Mouse (Mus musculus) neural tube, embryonic 13.5 days (tissue): Measurements from ENCODE around the gene Zscan22. TPM values are rescaled to one million over a fixed set of nuclear protein-coding genes. Genes with fewer than 3 reads are reported as not detected.
"Not testable (repeated sequence)": the region's sequence is repeated elsewhere in the genome, so short reads cannot be mapped to it uniquely, and the experiment has no call there.

Experiments used
- ATAC-seq: fragments of 200-750 bp; cut with Nextera tagmentation; 2 replicates; pipeline ENCODE4 v1.8.0; 2017; ENCODE audit warnings: low read depth, mild to moderate bottlenecking, moderate TSS enrichment, moderate library complexity
- H3K27ac ChIP-seq: fragments of 300-500 bp; sonication (generic); replicated peaks from 2 replicates; pipeline ENCODE4 v1.5.1; 2015; ENCODE audit warnings: moderate library complexity, mild to moderate bottlenecking, inconsistent platforms
- H3K27me3 ChIP-seq: fragments of 300-500 bp; sonication (generic); 2 replicates; pipeline ENCODE4 v1.6.1; 2015; ENCODE audit warnings: mild to moderate bottlenecking, inconsistent platforms
- H3K36me3 ChIP-seq: fragments of 300-500 bp; sonication (generic); 2 replicates; pipeline ENCODE4 v1.6.1; 2015; ENCODE audit warnings: mild to moderate bottlenecking, inconsistent platforms
- H3K4me1 ChIP-seq: fragments of 300-500 bp; sonication (generic); replicated peaks from 2 replicates; pipeline ENCODE4 v1.6.1; 2015; ENCODE audit warnings: inconsistent platforms
- H3K4me2 ChIP-seq: fragments of 300-500 bp; sonication (generic); 2 replicates; pipeline ENCODE4 v1.6.1; 2015; ENCODE audit warnings: inconsistent platforms, mild to moderate bottlenecking, moderate library complexity
- H3K4me3 ChIP-seq: fragments of 300-500 bp; sonication (generic); 2 replicates; pipeline ENCODE4 v1.5.1; 2015; ENCODE audit warnings: mild to moderate bottlenecking, inconsistent platforms
- H3K9ac ChIP-seq: fragments of 300-500 bp; sonication (generic); 2 replicates; pipeline ENCODE4 v1.6.1; 2015; ENCODE audit warnings: moderate library complexity, mild to moderate bottlenecking, inconsistent platforms
- H3K9me3 ChIP-seq: fragments of 300-500 bp; sonication (generic); 2 replicates; pipeline ENCODE4 v1.6.1; 2016; ENCODE audit warnings: inconsistent platforms
- WGBS: fragments of 180-500 bp; shearing (Covaris S2); methylation state at CpG from one replicate; pipeline ENCODE4 v1.1.7; 2015; 5-methylcytosine and 5-hydroxymethylcytosine counted together
- polyA plus RNA-seq: library from polyadenylated mRNA; unstranded; fragments of >200 nt; fragmentation: Nextera tagmentation; extraction: Ambion mirVana; gene quantifications from 2 replicates; pipeline ENCODE4 v1.2.1, GENCODE M21; 2015

Zscan22 gene
- polyA plus RNA-seq, 1 experiment from 2014 or later: 12.6 TPM

GRCm38 (mm10) chr7:12934808-12935207 lies 37.2 kb downstream of the Zscan22 start:
- no peak overlapping the region for H3K27ac ChIP-seq
- H3K9me3 ChIP-seq: no peaks in the 10 kb centered on the region
- 77% methylated on average over 3 of the region's 3 CpGs for WGBS
- H3K4me3 ChIP-seq: no peak overlapping the region
- no peaks in the 10 kb centered on the region for H3K27me3 ChIP-seq
- no peak overlapping the region for H3K9ac ChIP-seq
- no peaks in the 10 kb centered on the region for H3K4me1 ChIP-seq
- no peaks in the 10 kb centered on the region for H3K36me3 ChIP-seq
- H3K4me2 ChIP-seq: no peak overlapping the region
- no peak for ATAC-seq

DNA sequence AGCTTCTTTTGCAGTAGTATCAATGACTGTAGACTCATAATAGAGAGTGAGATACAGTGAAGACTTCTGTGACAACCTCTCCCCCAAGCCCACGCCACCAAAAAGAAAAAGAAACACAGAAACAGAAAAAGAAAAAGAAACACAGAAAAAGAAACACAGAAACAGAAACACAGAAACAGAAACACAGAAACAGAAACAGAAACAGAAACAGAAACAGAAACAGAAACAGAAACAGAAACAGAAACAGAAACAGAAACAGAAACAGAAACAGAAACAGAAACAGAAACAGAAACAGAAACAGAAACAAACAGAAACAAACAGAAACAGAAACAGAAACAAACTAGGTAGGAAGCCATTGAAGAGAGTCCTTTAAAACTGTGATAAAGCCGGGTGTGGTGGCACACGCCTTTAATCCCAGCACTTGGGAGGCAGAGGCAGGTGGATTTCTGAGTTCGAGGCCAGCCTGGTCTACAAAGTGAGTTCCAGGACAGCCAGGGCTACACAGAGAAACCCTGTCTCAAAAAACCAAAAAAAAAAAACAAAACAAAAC lies 39.7 kb downstream of the Zscan22 start:
- not testable (repeated sequence) for H3K36me3 ChIP-seq, H3K9ac ChIP-seq, H3K27me3 ChIP-seq, H3K27ac ChIP-seq, H3K4me1 ChIP-seq, H3K9me3 ChIP-seq, H3K4me2 ChIP-seq, ATAC-seq, H3K4me3 ChIP-seq
- 90% methylated on average over 4 of the region's 4 CpGs for WGBS

DNA sequence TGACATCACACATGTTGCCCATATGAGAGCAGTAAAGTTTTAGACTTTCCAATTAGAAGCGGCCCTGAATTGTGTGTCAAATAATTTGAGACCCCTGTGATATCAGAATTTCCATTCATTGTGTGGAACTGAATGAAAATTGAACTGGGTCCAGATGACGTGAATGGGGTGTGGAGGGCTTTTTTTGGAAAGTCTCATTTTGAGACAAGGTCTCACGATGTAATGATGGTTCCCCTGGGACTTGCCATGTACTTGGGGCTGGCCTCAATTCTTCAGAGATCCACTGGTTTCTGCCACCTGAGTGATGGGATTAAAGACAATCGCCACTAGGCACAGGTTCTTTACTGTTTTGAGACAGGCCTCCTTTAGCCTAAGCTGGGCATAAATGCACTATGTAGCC lies 43.0 kb downstream of the Zscan22 start:
- Histone ChIP-seq H3K36me3 (no peaks in the 10 kb centered on the region), H3K4me2 (no peak overlapping the region), H3K4me1 (no peaks in the 10 kb centered on the region), H3K27me3 (no peaks in the 10 kb centered on the region), H3K9me3 (no peaks in the 10 kb centered on the region), H3K27ac (no peak overlapping the region), H3K9ac (no peak overlapping the region), H3K4me3 (no peak overlapping the region)
- ATAC-seq: no peak
- 85% methylated on average over 4 of the region's 4 CpGs for WGBS

DNA sequence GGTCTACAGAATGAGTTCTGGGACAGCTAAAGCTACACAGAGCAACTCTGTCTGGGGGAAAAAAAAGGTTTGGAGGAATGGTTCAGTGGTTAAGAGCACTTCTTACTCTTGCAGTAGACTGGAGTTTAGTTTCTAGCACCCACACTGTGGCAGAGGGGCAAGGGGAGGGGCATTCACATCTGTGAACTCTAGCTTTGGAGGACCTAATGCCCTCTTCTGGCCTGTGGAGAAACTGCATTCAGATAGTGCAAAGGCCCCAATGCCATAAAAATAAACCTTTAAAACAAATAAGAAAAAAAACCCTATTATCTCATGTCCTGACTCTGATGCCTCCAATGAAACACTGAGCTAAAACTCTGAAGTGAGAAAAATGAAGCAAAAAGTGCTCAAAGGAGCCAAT lies 45.9 kb downstream of the Zscan22 start:
- ATAC-seq: no peak
- no peaks in the 10 kb centered on the region for H3K9me3 ChIP-seq
- no peak overlapping the region for H3K27ac ChIP-seq
- no peak overlapping the region for H3K4me3 ChIP-seq
- no peak overlapping the region for H3K9ac ChIP-seq
- H3K36me3 ChIP-seq: no peaks in the 10 kb centered on the region
- no peaks in the 10 kb centered on the region for H3K27me3 ChIP-seq
- no peaks in the 10 kb centered on the region for H3K4me1 ChIP-seq
- H3K4me2 ChIP-seq: no peak overlapping the region

DNA sequence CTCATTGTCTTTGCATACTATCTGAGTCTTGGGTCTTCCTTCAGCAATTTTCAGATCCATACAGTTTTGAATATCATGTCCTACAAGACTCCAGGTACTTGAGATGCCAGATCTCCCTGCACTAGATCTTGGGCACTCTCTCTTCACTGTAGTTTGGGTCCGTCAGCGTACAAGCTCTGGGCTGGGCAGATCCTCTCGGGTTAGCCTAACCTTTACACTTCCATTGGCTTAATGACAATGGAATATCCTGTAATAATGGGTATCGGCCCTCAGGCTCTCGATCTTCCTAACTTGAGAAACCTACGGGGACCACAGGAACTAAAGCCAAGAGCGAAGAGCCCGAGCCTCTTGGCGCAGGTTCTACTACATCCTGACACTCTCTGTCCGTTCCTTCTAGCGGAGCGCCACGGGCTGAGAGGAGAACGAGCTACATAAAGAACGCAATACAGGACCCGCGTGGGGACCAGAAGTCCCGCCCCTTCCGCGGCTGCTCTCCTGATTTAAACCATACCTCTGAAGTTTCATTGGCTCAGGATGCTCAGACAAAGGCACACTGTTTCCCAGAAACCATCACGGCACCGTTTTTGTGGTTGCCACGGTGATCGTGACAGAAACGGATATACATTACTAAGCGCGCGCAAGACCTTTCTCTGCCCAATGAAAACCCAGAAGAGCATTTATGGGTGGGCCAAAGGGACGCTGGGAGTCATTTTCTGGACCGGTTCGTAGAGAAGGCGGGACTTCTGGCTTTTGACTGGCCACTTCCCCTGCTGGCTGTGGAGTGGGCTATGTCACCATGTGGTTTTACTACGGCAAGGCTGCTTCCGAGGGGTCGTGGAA lies 51.6 kb downstream of the Zscan22 start:
- Histone ChIP-seq H3K9me3 (no peaks in the 10 kb centered on the region), H3K4me2 (peak overlapping the region; percentile 83), H3K27me3 (no peaks in the 10 kb centered on the region), H3K9ac (peak overlapping the region; percentile 75), H3K27ac (peak overlapping the region; percentile 92), H3K36me3 (no peaks in the 10 kb centered on the region), H3K4me1 (peaks cover 13% of the 10 kb centered on the region), H3K4me3 (peak overlapping the region; percentile 46)
- 8% methylated on average over 35 of the region's 35 CpGs for WGBS
- ATAC-seq: peak; percentile 98

- ATAC-seq: peak; percentile 23
- WGBS: 10% methylated on average over 16 of the region's 16 CpGs
These were observed 52.2 kb downstream of the Zscan22 start for GRCm38 (mm10) chr7:12949872-12950229.

GRCm38 (mm10) chr7:12954896-12955295 lies 57.3 kb downstream of the Zscan22 start:
- Histone ChIP-seq H3K27me3 (no peaks in the 10 kb centered on the region), H3K36me3 (no peaks in the 10 kb centered on the region), H3K4me2 (no peak overlapping the region), H3K4me1 (peaks cover 6% of the 10 kb centered on the region), H3K9me3 (no peaks in the 10 kb centered on the region), H3K4me3 (no peak overlapping the region), H3K9ac (no peak overlapping the region), H3K27ac (no peak overlapping the region)
- 60% methylated on average over 3 of the region's 3 CpGs for WGBS
- ATAC-seq: no peak

More at GRCm38 (mm10) chr7:12949872-12950229, 52.2 kb downstream of the Zscan22 start:
- peak overlapping the region; percentile 92 for H3K27ac ChIP-seq
- peak overlapping the region; percentile 46 for H3K4me3 ChIP-seq
- peak overlapping the region; percentile 83 for H3K4me2 ChIP-seq
- H3K36me3 ChIP-seq: no peaks in the 10 kb centered on the region
- H3K4me1 ChIP-seq: peaks cover 13% of the 10 kb centered on the region
- no peaks in the 10 kb centered on the region for H3K9me3 ChIP-seq
- no peaks in the 10 kb centered on the region for H3K27me3 ChIP-seq
- H3K9ac ChIP-seq: peak overlapping the region; percentile 70

GRCm38 (mm10) chr7:12957511-12957910 lies 59.9 kb downstream of the Zscan22 start:
- no peaks in the 10 kb centered on the region for H3K36me3 ChIP-seq
- no peaks in the 10 kb centered on the region for H3K27me3 ChIP-seq
- H3K9ac ChIP-seq: no peak overlapping the region
- H3K27ac ChIP-seq: no peak overlapping the region
- ATAC-seq: no peak
- no peak overlapping the region for H3K4me3 ChIP-seq
- H3K4me1 ChIP-seq: peaks cover 4% of the 10 kb centered on the region; the same call in 1 of the 2 replicates
- 74% methylated on average over 5 of the region's 5 CpGs for WGBS
- H3K9me3 ChIP-seq: no peaks in the 10 kb centered on the region
- H3K4me2 ChIP-seq: no peak overlapping the region

Other genes starting within 250 kb of the Zscan22 start
- not detected in 2 replicates for gene Vmn2r55, start 212.8 kb upstream of the Zscan22 start, polyA plus RNA-seq
- not detected in 2 replicates for gene Vmn2r56, start 162.8 kb upstream of the Zscan22 start, polyA plus RNA-seq
- 16.7 and 18.5 TPM in 2 replicates for gene Zscan18, start 94.2 kb upstream of the Zscan22 start, polyA plus RNA-seq
- gene Zfp329, start 79.0 kb upstream of the Zscan22 start, polyA plus RNA-seq: 34.3 and 35.5 TPM in 2 replicates
- gene Zfp110, start 63.1 kb upstream of the Zscan22 start, polyA plus RNA-seq: 26.1 and 33.1 TPM in 2 replicates
- 7.6 and 8.8 TPM in 2 replicates for gene Zfp128, start 16.6 kb upstream of the Zscan22 start, polyA plus RNA-seq
- gene Rps5, start 24.5 kb downstream of the Zscan22 start, polyA plus RNA-seq: 606 and 663 TPM in 2 replicates
- gene Rnf225, start 29.6 kb downstream of the Zscan22 start, polyA plus RNA-seq: 0.45 and 0.70 TPM in 2 replicates
- gene Zfp324, start 68.0 kb downstream of the Zscan22 start, polyA plus RNA-seq: 11.8 and 14.3 TPM in 2 replicates
- 12.0 and 12.4 TPM in 2 replicates for gene Zfp446, start 80.0 kb downstream of the Zscan22 start, polyA plus RNA-seq
- 0.21 and 0.32 TPM in 2 replicates for gene Slc27a5, start 100.4 kb downstream of the Zscan22 start, polyA plus RNA-seq
- 223 and 229 TPM in 2 replicates for gene Trim28, start 101.3 kb downstream of the Zscan22 start, polyA plus RNA-seq
- gene Zbtb45, start 112.2 kb downstream of the Zscan22 start, polyA plus RNA-seq: 36.2 and 37.8 TPM in 2 replicates
- 170 and 189 TPM in 2 replicates for gene Chmp2a, start 137.0 kb downstream of the Zscan22 start, polyA plus RNA-seq
- gene Ube2m, start 140.5 kb downstream of the Zscan22 start, polyA plus RNA-seq: 149 and 152 TPM in 2 replicates
- gene Mzf1, start 156.9 kb downstream of the Zscan22 start, polyA plus RNA-seq: 5.6 and 6.0 TPM in 2 replicates
- 0.04 TPM in 1 of 2 replicates, not detected in the other for gene Vmn1r85, start 197.4 kb downstream of the Zscan22 start, polyA plus RNA-seq
- not detected in 2 replicates for gene Vmn1r86, start 222.1 kb downstream of the Zscan22 start, polyA plus RNA-seq
- not detected in 2 replicates for gene Vmn1r87, start 242.3 kb downstream of the Zscan22 start, polyA plus RNA-seq